Comparison of ENCODE assay signal across 16 mouse cellular contexts in genomic region chr3:109487823-109488222, GRCm38 (mm10).
"Had no signal": no experiment of that assay in that cellular context is flagged by ENCODE, and none has a peak within 500 bp of the region (broad histone marks: within the 10 kb centered on the region; RNA-seq: fewer than 3 reads in every experiment).

No protein-coding gene starts in this region.

- H3K4me1 ChIP-seq: limb, embryonic 12.5 days; liver, embryonic 13.5 days; lung, embryonic 15.5 days had no signal

- H3K4me2 ChIP-seq: limb, embryonic 12.5 days; liver, embryonic 13.5 days; lung, embryonic 15.5 days had no signal

- H3K27ac ChIP-seq: kidney, postnatal 0 days; limb, embryonic 12.5 days; liver, embryonic 13.5 days; lung, embryonic 15.5 days; macrophage had no signal

- ATAC-seq: liver, postnatal 0 days had no signal

- DNase-seq: kidney, adult 11 months; kidney, adult 9 months; kidney, postnatal 36 days; liver; liver, embryonic 13.5 days; liver, postnatal 0 days; lung, postnatal 14 days; retina, postnatal 1 day; right cerebral cortex, postnatal 4 days; spleen, adult 18-20 months; thymus, adult 18-20 months; thymus, postnatal 25 days had no signal

- H3K4me3 ChIP-seq: limb, embryonic 12.5 days; liver, embryonic 13.5 days; lung, embryonic 15.5 days had no signal

- H3K27me3 ChIP-seq: limb, embryonic 12.5 days; liver, embryonic 13.5 days; lung, embryonic 15.5 days had no signal

- H3K9me3 ChIP-seq: limb, embryonic 12.5 days; liver, embryonic 13.5 days; lung, embryonic 15.5 days had no signal

- H3K36me3 ChIP-seq: limb, embryonic 12.5 days; liver, embryonic 13.5 days; lung, embryonic 15.5 days had no signal

- H3K9ac ChIP-seq: limb, embryonic 12.5 days; liver, embryonic 13.5 days; liver, postnatal 0 days; lung, embryonic 15.5 days had no signal
